Mouse (Mus musculus) thymus, postnatal 0 days (tissue): ENCODE results near the gene Tprgl. TPM values are rescaled to one million over a fixed set of nuclear protein-coding genes. Genes with fewer than 3 reads are reported as not detected.

Source experiments
- DNase-seq: peaks from one replicate; pipeline ENCODE4 v3.0.0-alpha.2; 2015; ENCODE audit warnings: low spot score
- polyA plus RNA-seq: library from polyadenylated mRNA; unstranded; fragments of >200 nt; fragmentation: Nextera tagmentation; extraction: Ambion mirVana; gene quantifications from 2 replicates; pipeline ENCODE4 v1.2.1, GENCODE M21; 2015

The Tprgl gene
- polyA plus RNA-seq: 171 and 177 TPM in 2 replicates

GRCm38 (mm10) chr4:154160538-154161390 lies at the start of gene Tprgl:
Gene Tprgl (minus strand): TSS chr4:154160666.
- peak; percentile 97 for DNase-seq

DNA sequence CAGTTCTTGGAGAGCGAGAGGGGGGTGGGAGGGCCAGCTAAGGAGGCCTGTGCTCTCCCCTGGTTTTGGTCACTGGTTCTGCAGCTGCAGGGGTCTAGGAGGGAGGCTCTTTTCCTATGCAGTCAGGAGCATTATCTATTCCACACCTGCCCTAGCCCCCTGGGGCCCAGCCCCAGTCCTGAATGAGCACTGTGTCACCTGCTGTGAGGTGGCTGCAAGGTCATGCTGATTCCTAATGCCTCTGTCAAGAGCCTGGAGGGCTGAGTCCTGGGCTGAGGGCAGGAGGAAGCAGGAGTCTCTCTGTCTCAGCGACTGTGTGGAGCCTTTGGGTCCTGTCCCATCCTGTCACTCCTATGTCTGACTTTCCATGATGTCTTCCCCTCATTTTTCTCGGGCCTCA lies 49.4 kb upstream of the Tprgl start:
- DNase-seq: no peak

DNA sequence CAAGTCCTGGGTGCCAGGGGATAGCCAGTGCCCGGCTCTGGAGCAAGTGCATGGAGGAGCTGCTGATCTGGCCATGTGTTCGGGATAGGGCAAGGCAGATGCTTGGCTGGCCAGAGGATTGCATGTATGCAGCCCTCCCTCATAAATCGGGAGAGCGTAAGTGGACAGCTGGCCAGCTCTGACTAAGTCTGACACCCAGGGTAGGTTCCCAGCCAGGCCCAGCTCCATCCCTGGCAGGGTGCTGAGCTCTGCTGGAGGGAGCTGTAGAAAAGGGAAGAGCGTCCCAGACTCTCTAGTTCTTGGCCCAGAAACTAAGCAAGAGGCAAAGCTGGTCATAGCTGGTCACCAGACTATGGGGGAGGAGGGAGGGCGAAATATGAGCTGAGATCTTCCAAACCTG lies 48.6 kb upstream of the Tprgl start:
- no peak for DNase-seq

- DNase-seq: peak; percentile 46
Measured at GRCm38 (mm10) chr4:154207261-154207660, 46.8 kb upstream of the Tprgl start.

GRCm38 (mm10) chr4:154205392-154205791 lies 44.9 kb upstream of the Tprgl start:
- DNase-seq: no peak

DNA sequence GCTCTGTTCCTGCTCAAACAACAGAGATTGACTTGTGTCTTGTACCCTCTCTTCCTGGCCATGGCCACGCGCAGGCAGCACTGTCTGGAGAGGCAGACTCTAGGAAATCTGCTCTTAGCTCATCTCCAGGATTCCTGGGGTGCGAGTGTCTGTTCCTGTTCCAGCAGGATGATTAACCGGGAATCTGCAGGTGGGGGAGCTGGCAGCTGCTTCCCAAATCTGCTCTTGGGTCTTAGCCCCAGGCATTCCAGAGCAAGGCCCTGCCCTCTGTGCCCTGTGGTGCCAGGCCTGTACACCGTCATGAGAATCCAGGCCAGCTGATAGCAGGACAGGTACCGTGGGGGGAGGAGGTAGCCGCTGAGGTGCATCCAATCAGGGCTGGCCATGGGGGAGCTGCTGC lies 44.1 kb upstream of the Tprgl start:
- no peak for DNase-seq

GRCm38 (mm10) chr4:154201511-154201910 lies 41.0 kb upstream of the Tprgl start:
- DNase-seq: no peak

- no peak for DNase-seq
Measured at GRCm38 (mm10) chr4:154198377-154198961, 38.0 kb upstream of the Tprgl start.

GRCm38 (mm10) chr4:154197961-154198360 lies 37.5 kb upstream of the Tprgl start:
- DNase-seq: no peak

GRCm38 (mm10) chr4:154188948-154189347 lies 28.5 kb upstream of the Tprgl start:
- no peak for DNase-seq

DNA sequence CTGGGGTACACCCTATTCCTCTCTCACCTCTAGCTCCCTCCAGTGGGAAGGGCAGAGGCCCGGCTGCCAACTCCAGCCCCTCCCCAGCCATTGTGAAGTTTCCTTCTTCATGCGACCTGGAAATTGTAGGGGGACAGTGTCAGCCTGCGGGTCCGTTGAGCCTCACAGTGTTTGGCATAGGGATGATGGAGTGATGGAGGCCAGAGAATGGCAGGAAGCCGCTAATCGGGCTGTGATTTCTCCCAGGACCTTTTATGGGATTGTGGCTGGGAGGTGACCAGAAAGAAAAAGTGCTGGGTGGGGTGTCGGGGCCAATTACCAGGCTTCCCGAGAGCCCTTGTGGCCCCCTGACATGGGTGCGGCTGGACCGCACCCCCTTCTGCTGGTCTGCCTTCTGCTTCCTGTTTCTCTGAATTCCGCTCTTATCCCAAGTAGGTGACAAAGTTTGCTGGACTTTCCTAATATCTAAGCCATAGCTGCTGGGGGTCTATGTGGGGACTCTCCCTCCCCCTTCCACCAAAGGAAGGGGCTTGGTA lies 25.6 kb upstream of the Tprgl start:
- no peak for DNase-seq

- no peak for DNase-seq
Measured at GRCm38 (mm10) chr4:154185001-154185400, 24.5 kb upstream of the Tprgl start.

DNA sequence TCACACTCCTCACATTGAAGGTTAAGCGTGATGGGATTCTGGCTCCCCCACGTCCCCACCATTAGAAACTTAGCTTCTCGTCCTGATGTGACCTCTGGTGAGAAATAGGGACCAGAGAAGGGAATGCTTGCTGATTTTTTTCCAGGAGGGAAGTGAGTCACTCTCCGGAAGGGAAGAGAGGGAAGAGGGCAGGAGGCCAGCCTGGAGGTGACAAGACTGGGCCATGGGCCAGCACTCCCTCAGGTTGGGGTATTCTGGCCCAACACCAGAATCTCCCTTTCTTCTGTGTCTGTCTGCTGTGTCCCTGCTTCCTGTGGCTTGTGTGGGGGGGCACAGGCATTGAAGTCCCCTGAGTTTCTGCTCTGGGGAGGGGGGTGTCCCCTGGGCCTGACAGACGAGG lies 23.1 kb upstream of the Tprgl start:
- DNase-seq: no peak

GRCm38 (mm10) chr4:154181001-154181400 lies 20.5 kb upstream of the Tprgl start:
- no peak for DNase-seq

GRCm38 (mm10) chr4:154177257-154177656 lies 16.8 kb upstream of the Tprgl start:
- no peak for DNase-seq

DNA sequence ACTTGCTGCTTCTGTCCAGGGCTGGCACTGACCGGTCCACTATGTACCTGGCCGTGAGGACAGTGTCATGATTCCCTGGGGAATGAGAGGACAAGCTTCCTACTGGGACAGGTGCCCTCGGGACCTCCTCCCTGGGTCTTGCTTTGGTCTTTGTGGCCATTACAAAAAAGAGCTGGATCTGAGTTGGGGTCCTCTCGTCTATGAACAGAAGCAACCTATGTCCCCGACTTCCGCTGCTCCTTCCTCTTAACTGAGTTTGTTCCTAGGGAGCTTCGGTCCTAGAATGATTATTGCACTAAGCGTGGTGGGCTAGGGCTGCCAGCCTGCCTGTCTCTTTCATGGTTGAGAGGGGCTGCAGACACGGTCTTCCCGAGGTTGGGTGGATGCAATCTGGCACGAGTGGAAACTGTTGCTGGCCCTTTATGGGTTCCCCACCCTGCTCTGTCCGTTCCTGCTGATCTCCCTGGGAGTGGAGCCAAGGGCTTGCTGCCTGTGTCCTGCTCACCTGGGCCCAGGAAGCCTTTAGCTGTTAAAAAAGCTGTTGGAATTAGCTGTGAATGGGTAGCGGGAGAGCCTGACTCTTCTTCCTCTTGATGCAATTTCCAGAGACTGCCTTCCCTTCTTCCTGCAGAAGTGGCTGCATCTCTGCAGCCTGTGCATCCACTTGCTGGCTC lies 11.6 kb upstream of the Tprgl start:
- no peak for DNase-seq

GRCm38 (mm10) chr4:154171151-154171930 lies 10.9 kb upstream of the Tprgl start:
- DNase-seq: no peak

- DNase-seq: no peak
Measured at GRCm38 (mm10) chr4:154170506-154171150, 10.2 kb upstream of the Tprgl start, which contains the start of gene Megf6. Gene Megf6 (plus strand): TSS chr4:154170730.

GRCm38 (mm10) chr4:154170021-154170420 lies 9.6 kb upstream of the Tprgl start:
- no peak for DNase-seq

- peak; percentile 43 for DNase-seq
Measured at GRCm38 (mm10) chr4:154167053-154167452, 6.6 kb upstream of the Tprgl start.

- DNase-seq: peak; percentile 65
Measured at GRCm38 (mm10) chr4:154163296-154163695, 2.8 kb upstream of the Tprgl start.
